Mouse (Mus musculus) kidney, adult 2 months (tissue): ENCODE results near the gene Esam. TPM values are rescaled to one million over a fixed set of nuclear protein-coding genes. Genes with fewer than 3 reads are reported as not detected.

Experiments used
- DNase-seq: peaks from one replicate; pipeline ENCODE4 v3.0.0; 2021
- H3K27ac ChIP-seq: fragments of 200-500 bp; 2 replicates; pipeline ENCODE4 v1.5.1; 2012; ENCODE audit warnings: low read depth, low read length, control low read depth, inconsistent platforms; ENCODE audit not compliant: insufficient read depth
- H3K27me3 ChIP-seq: fragments of 200-500 bp; replicated peaks from 2 replicates; pipeline ENCODE4 v1.6.1; 2012; ENCODE audit warnings: mild to moderate bottlenecking, moderate library complexity, low read length, inconsistent platforms; ENCODE audit not compliant: control insufficient read depth, insufficient read depth
- H3K36me3 ChIP-seq: fragments of 200-500 bp; 2 replicates; pipeline ENCODE4 v1.6.1; 2012; ENCODE audit warnings: mild to moderate bottlenecking, moderate library complexity, low read length, inconsistent platforms; ENCODE audit not compliant: control insufficient read depth, insufficient read depth
- H3K4me1 ChIP-seq: fragments of 200-500 bp; 2 replicates; pipeline ENCODE4 v1.6.1; 2011; ENCODE audit warnings: low read length; ENCODE audit not compliant: control insufficient read depth, insufficient read depth
- H3K4me3 ChIP-seq: fragments of 200-500 bp; 2 replicates; pipeline ENCODE4 v1.5.1; 2011; ENCODE audit warnings: mild to moderate bottlenecking, low read depth, low read length, control low read depth; ENCODE audit not compliant: insufficient read depth
- CTCF ChIP-seq: fragments of 200-500 bp; conservative IDR thresholded peaks from 2 replicates; pipeline ENCODE4 v1.5.1; 2011; ENCODE audit warnings: low read depth, mild to moderate bottlenecking, control low read depth, low read length, moderate library complexity, mixed read lengths; ENCODE audit not compliant: insufficient read depth, insufficient read length
- POLR2A ChIP-seq: fragments of 200-500 bp; IDR thresholded peaks from one replicate; pipeline ENCODE4 v1.6.1; 2011; ENCODE audit warnings: low read depth, low read length, control low read depth
- WGBS: fragments of 180-500 bp; shearing (Covaris S2); methylation state at CpG from one replicate; pipeline ENCODE4 v1.1.7; 2018; 5-methylcytosine and 5-hydroxymethylcytosine counted together
- polyA plus RNA-seq: library from polyadenylated mRNA; depleted of rRNA; stranded (reverse); fragments of >200 nt; gene quantifications from 2 replicates; pipeline ENCODE4 v1.2.3, GENCODE M21; 2012

Gene Esam
- polyA plus RNA-seq, 1 experiment = 54.9 TPM

- no peak for DNase-seq
- Histone ChIP-seq H3K36me3 (no peaks in the 10 kb centered on the region), H3K4me3 (no peak overlapping the region), H3K27me3 (no peaks in the 10 kb centered on the region), H3K27ac (no peak overlapping the region), H3K4me1 (no peaks in the 10 kb centered on the region)
- TF ChIP-seq POLR2A = no peak
- TF ChIP-seq CTCF = no peak
Measured at GRCm38 (mm10) chr9:37496325-37496724, 31.6 kb upstream of the Esam start.

- DNase-seq = no peak
- Histone ChIP-seq H3K36me3 (no peaks in the 10 kb centered on the region), H3K4me1 (no peaks in the 10 kb centered on the region), H3K4me3 (no peak overlapping the region), H3K27me3 (no peaks in the 10 kb centered on the region), H3K27ac (no peak overlapping the region)
- WGBS = 93% methylated on average over 3 of the region's 3 CpGs
- no peak for TF ChIP-seq CTCF
Measured at GRCm38 (mm10) chr9:37500201-37500600, 27.7 kb upstream of the Esam start.

- no peak for DNase-seq
- no peak for TF ChIP-seq CTCF
- Histone ChIP-seq H3K27ac (no peak overlapping the region), H3K4me3 (no peak overlapping the region), H3K36me3 (no peaks in the 10 kb centered on the region), H3K27me3 (no peaks in the 10 kb centered on the region), H3K4me1 (no peaks in the 10 kb centered on the region)
- 97% methylated on average over 1 of the region's 1 CpGs for WGBS
Measured at GRCm38 (mm10) chr9:37501170-37501569, 26.7 kb upstream of the Esam start.

GRCm38 (mm10) chr9:37504348-37504747, 23.5 kb upstream of the Esam start:
- no peak for DNase-seq
- H3K36me3 ChIP-seq = no peaks in the 10 kb centered on the region
- H3K4me3 ChIP-seq = no peak overlapping the region
- no peak overlapping the region for H3K27ac ChIP-seq
- no peak for TF ChIP-seq POLR2A
- no peak for TF ChIP-seq CTCF
- H3K27me3 ChIP-seq = no peaks in the 10 kb centered on the region
- H3K4me1 ChIP-seq = no peaks in the 10 kb centered on the region

GRCm38 (mm10) chr9:37506023-37506422, 21.9 kb upstream of the Esam start:
- WGBS = 83% methylated on average over 1 of the region's 1 CpGs
- TF ChIP-seq POLR2A (no peak), CTCF (no peak)
- DNase-seq = no peak
- no peaks in the 10 kb centered on the region for H3K27me3 ChIP-seq
- H3K4me3 ChIP-seq = no peak overlapping the region
- H3K27ac ChIP-seq = no peak overlapping the region
- no peaks in the 10 kb centered on the region for H3K4me1 ChIP-seq
- H3K36me3 ChIP-seq = no peaks in the 10 kb centered on the region

GRCm38 (mm10) chr9:37512097-37512496, 15.8 kb upstream of the Esam start:
- no peaks in the 10 kb centered on the region for H3K27me3 ChIP-seq
- peak; percentile 18 for DNase-seq
- no peak for TF ChIP-seq POLR2A
- peak; percentile 53 for TF ChIP-seq CTCF
- H3K4me3 ChIP-seq = no peak overlapping the region
- H3K4me1 ChIP-seq = no peaks in the 10 kb centered on the region
- 89% methylated on average over 2 of the region's 2 CpGs for WGBS
- H3K27ac ChIP-seq = no peak overlapping the region
- H3K36me3 ChIP-seq = no peaks in the 10 kb centered on the region

- H3K27ac ChIP-seq = no peak overlapping the region
- no peak for DNase-seq
- H3K4me3 ChIP-seq = no peak overlapping the region
- H3K4me1 ChIP-seq = no peaks in the 10 kb centered on the region
- H3K27me3 ChIP-seq = no peaks in the 10 kb centered on the region
- no peaks in the 10 kb centered on the region for H3K36me3 ChIP-seq
- TF ChIP-seq POLR2A (no peak), CTCF (no peak)
- 81% methylated on average over 3 of the region's 3 CpGs for WGBS
Measured at GRCm38 (mm10) chr9:37514456-37514855, 13.4 kb upstream of the Esam start.

- no peak for DNase-seq
- Histone ChIP-seq H3K4me3 (no peak overlapping the region), H3K27me3 (no peaks in the 10 kb centered on the region), H3K36me3 (no peaks in the 10 kb centered on the region; the same call in 1 of the 2 replicates), H3K27ac (no peak overlapping the region), H3K4me1 (no peaks in the 10 kb centered on the region)
- TF ChIP-seq CTCF (no peak), POLR2A (no peak)
- WGBS = 55% methylated on average over 1 of the region's 1 CpGs
Measured at GRCm38 (mm10) chr9:37517467-37517866, 10.4 kb upstream of the Esam start.
